Mouse (Mus musculus) R1 (cell line): ENCODE measurements around the gene Mta2.
A peak's percentile ranks its signal among the peaks of the same experiment; 100 is the strongest.

Experiments used
- DNase-seq: peaks from one replicate; pipeline ENCODE4 v3.0.0-alpha.2; 2018; ENCODE audit warnings: low read depth, low spot score

The Mta2 gene

GRCm38 (mm10) chr19:8991871-8992735 is 50.4 kb downstream of the Mta2 start:
- no peak for DNase-seq

GRCm38 (mm10) chr19:8992769-8993624 is 51.3 kb downstream of the Mta2 start:
- peak; percentile 88 for DNase-seq

- no peak for DNase-seq
Measured at GRCm38 (mm10) chr19:8993625-8993912, 51.9 kb downstream of the Mta2 start.

DNA sequence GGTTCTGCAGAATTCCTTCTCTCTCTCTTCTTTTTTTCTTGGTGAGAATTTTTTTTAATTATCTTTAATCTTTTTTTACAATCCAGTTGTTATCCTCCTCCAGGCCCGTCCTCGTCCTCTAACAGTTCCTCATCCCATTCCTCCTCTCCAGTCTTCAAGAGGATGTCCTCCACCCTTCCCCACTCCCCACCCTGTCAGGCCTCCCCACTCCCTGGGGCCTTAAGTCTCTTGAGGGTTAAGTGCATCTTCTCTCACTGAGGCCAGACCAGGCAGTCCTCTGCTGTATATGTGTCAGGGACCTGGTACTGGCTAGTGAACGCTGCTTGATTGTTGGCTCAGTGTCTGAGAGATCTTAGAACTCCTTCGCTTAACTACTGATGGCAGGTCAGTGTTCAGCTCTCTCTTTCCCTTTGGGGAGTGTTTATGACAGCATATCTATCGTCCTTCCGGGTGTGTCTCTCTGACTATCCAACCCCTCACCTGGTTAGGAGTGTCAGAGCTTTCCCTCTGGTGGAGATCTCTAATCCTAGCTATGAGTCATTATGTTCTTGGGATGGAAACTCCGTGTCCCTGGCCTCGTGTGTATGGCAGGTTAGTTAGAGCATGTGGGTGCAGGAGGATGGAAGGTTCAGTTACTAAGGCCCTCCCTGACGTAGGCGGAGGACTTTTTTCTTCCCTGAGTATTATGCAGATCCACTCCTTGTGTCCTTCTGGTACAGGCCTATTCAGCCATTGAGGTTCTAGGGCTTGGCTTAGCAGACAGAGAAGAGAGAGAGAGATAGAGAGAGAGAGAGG is 53.3 kb downstream of the Mta2 start:
- DNase-seq = no peak

GRCm38 (mm10) chr19:8996601-8997000 is 54.9 kb downstream of the Mta2 start:
- DNase-seq = no peak

- peak; percentile 69 for DNase-seq
Measured at GRCm38 (mm10) chr19:8997546-8997945, 55.9 kb downstream of the Mta2 start.

- DNase-seq = no peak
Measured at GRCm38 (mm10) chr19:8998546-8998945, 56.9 kb downstream of the Mta2 start.

GRCm38 (mm10) chr19:8999223-8999622 is 57.5 kb downstream of the Mta2 start:
- no peak for DNase-seq
